ENCODE assay signal across 23 mouse cellular contexts in genomic region chr16:96575841-96576240, GRCm38 (mm10).
DNase-seq lines count a peak whose midpoint lies in the region; ATAC-seq and TF ChIP-seq lines count a peak whose summit lies in the region.
"Had no signal": no experiment of that assay in that cellular context is flagged by ENCODE, and none has a peak within 500 bp of the region (broad histone marks: within the 10 kb centered on the region; RNA-seq: fewer than 3 reads in every experiment).

No protein-coding gene starts in this region.

- TF ChIP-seq CTCF in forebrain, postnatal 0 days (IDR thresholded peaks at IDR 0.05; ENCODE audit: low read depth), result no peak

- peak; percentile 77 for ATAC-seq in forebrain, postnatal 0 days
- ATAC-seq in forebrain, embryonic 16.5 days, result no peak
- no peak for ATAC-seq in megakaryocyte, adult 5-6 weeks (ENCODE audit: poor library complexity, severe bottlenecking)
- ATAC-seq: midbrain, embryonic 13.5 days had no signal

- no peaks in the 10 kb centered on the region for H3K9me3 ChIP-seq in forebrain, postnatal 0 days (ENCODE audit: low read length)
- no peaks in the 10 kb centered on the region for H3K9me3 ChIP-seq in forebrain, embryonic 16.5 days (ENCODE audit: control insufficient read depth, low read length)
- H3K9me3 ChIP-seq: embryonic facial prominence, embryonic 10.5 days; forebrain, embryonic 10.5 days; heart, embryonic 15.5 days; hindbrain, embryonic 13.5 days; liver, embryonic 13.5 days; midbrain, embryonic 13.5 days had no signal

- H3K27me3 ChIP-seq in forebrain, postnatal 0 days (ENCODE audit: insufficient read depth, low read length), result no peaks in the 10 kb centered on the region
- H3K27me3 ChIP-seq in forebrain, embryonic 16.5 days (replicated peaks; ENCODE audit: control insufficient read depth, insufficient read depth, low read length), result no peaks in the 10 kb centered on the region
- H3K27me3 ChIP-seq: hindbrain, embryonic 13.5 days; liver, embryonic 13.5 days; midbrain, embryonic 13.5 days had no signal

- H3K27ac ChIP-seq in forebrain, postnatal 0 days (ENCODE audit: low read depth, low read length), result no peak overlapping the region
- no peak overlapping the region for H3K27ac ChIP-seq in forebrain, embryonic 16.5 days (ENCODE audit: low read length)
- H3K27ac ChIP-seq: embryonic facial prominence, embryonic 10.5 days; forebrain, embryonic 10.5 days; heart, embryonic 15.5 days; hindbrain, embryonic 13.5 days; kidney, postnatal 0 days; liver, embryonic 13.5 days; midbrain, embryonic 13.5 days; stomach, postnatal 0 days had no signal

- no peak overlapping the region for H3K9ac ChIP-seq in forebrain, postnatal 0 days
- H3K9ac ChIP-seq in forebrain, embryonic 16.5 days (replicated peaks; ENCODE audit: low read depth, low read length), result no peak overlapping the region
- H3K9ac ChIP-seq: heart, embryonic 15.5 days; hindbrain, embryonic 13.5 days; liver, embryonic 13.5 days; midbrain, embryonic 13.5 days had no signal

- H3K4me2 ChIP-seq in forebrain, postnatal 0 days (ENCODE audit: low read depth), result no peak overlapping the region
- no peak overlapping the region for H3K4me2 ChIP-seq in forebrain, embryonic 16.5 days (ENCODE audit: low read length)
- H3K4me2 ChIP-seq: heart, embryonic 15.5 days; hindbrain, embryonic 13.5 days; liver, embryonic 13.5 days; midbrain, embryonic 13.5 days had no signal

- H3K36me3 ChIP-seq in forebrain, postnatal 0 days (ENCODE audit: insufficient read depth), result no peaks in the 10 kb centered on the region
- H3K36me3 ChIP-seq in forebrain, embryonic 16.5 days (ENCODE audit: control insufficient read depth, insufficient read depth), result no peaks in the 10 kb centered on the region
- H3K36me3 ChIP-seq: embryonic facial prominence, embryonic 10.5 days; forebrain, embryonic 10.5 days; heart, embryonic 15.5 days; hindbrain, embryonic 13.5 days; liver, embryonic 13.5 days; midbrain, embryonic 13.5 days had no signal

- DNase-seq in forebrain, postnatal 0 days, result peak; percentile 46
- DNase-seq in layer of hippocampus, adult 8-10 months (ENCODE audit: low spot score in 2 of 2), result peak; percentile 10 to 26
- no peak for DNase-seq in layer of hippocampus, postnatal 36 days
- peak; percentile 59 for DNase-seq in right cerebral cortex, adult 18-20 months
- DNase-seq in right cerebral cortex, postnatal 4 days, result peak; percentile 38
- DNase-seq in urinary bladder, adult 18-20 months (ENCODE audit: low spot score in 2 of 2), result no peak
- DNase-seq: adrenal gland, postnatal 25 days; cerebellum, adult 9-10 months; gastrocnemius, postnatal 25 days; heart, postnatal 36 days; kidney, adult 11 months; liver, embryonic 13.5 days; lung, adult 2 months; lung, postnatal 14 days had no signal

- H3K4me1 ChIP-seq in forebrain, postnatal 0 days (ENCODE audit: insufficient read depth), result no peaks in the 10 kb centered on the region
- H3K4me1 ChIP-seq in forebrain, embryonic 16.5 days (replicated peaks; ENCODE audit: control insufficient read depth, insufficient read depth, low read length), result no peaks in the 10 kb centered on the region
- H3K4me1 ChIP-seq: embryonic facial prominence, embryonic 10.5 days; forebrain, embryonic 10.5 days; heart, embryonic 15.5 days; hindbrain, embryonic 13.5 days; liver, embryonic 13.5 days; midbrain, embryonic 13.5 days had no signal

- H3K4me3 ChIP-seq in forebrain, postnatal 0 days (ENCODE audit: low read depth, low read length), result no peak overlapping the region
- no peak overlapping the region for H3K4me3 ChIP-seq in forebrain, embryonic 16.5 days (replicated peaks; ENCODE audit: low read length)
- H3K4me3 ChIP-seq: embryonic facial prominence, embryonic 10.5 days; forebrain, embryonic 10.5 days; heart, embryonic 15.5 days; hindbrain, embryonic 13.5 days; liver, embryonic 13.5 days; midbrain, embryonic 13.5 days had no signal

- 72% methylated on average over 5 of the region's 5 CpGs for WGBS in forebrain, postnatal 0 days
- 77% methylated on average over 5 of the region's 5 CpGs for WGBS in forebrain, embryonic 16.5 days

Comparison
In these comparisons a context has a peak if more than half of its experiments do, and no peak if none do; other contexts are left out.
1. DNase-seq: peak in forebrain, postnatal 0 days (single experiment), layer of hippocampus, adult 8-10 months (2 of 2), right cerebral cortex, adult 18-20 months (single experiment) and right cerebral cortex, postnatal 4 days (single experiment); none in layer of hippocampus, postnatal 36 days (0 of 2) and urinary bladder, adult 18-20 months (0 of 2).